Mouse (Mus musculus) lung, adult 2 months (tissue): ENCODE measurements at regions not wholly inside any gene's neighbourhood (a gene's known extent, or its start where the extent isn't known, plus 50 kb on each side); places are given as distances from the start of the nearest gene placed in this dataset.

Experiments used
- DNase-seq: peaks from one replicate; pipeline ENCODE4 v3.0.0; 2022
- H3K4me1 ChIP-seq: fragments of 200-500 bp; 2 replicates; pipeline ENCODE4 v1.6.1; 2011; ENCODE audit warnings: low read length; ENCODE audit not compliant: control insufficient read depth, insufficient read depth
- H3K4me3 ChIP-seq: fragments of 200-500 bp; replicated peaks from 2 replicates; pipeline ENCODE3; 2011; ENCODE audit warnings: low read depth, mild to moderate bottlenecking, control low read depth, low read length; ENCODE audit errors: extremely low read depth
- CTCF ChIP-seq: fragments of 200-500 bp; IDR thresholded peaks from 2 replicates; pipeline ENCODE4 v1.5.1; 2011; ENCODE audit warnings: mild to moderate bottlenecking, low read length, control low read depth; ENCODE audit not compliant: insufficient read depth
- POLR2A ChIP-seq: fragments of 200-500 bp; IDR thresholded peaks from 2 replicates; pipeline ENCODE4 v1.6.1; 2011; ENCODE audit warnings: low read depth, mild to moderate bottlenecking, control low read depth, low read length, borderline replicate concordance; ENCODE audit errors: extremely low read depth
- WGBS: fragments of 180-500 bp; shearing (Covaris S2); methylation state at CpG from one replicate; pipeline ENCODE4 v1.1.7; 2018; 5-methylcytosine and 5-hydroxymethylcytosine counted together

DNA sequence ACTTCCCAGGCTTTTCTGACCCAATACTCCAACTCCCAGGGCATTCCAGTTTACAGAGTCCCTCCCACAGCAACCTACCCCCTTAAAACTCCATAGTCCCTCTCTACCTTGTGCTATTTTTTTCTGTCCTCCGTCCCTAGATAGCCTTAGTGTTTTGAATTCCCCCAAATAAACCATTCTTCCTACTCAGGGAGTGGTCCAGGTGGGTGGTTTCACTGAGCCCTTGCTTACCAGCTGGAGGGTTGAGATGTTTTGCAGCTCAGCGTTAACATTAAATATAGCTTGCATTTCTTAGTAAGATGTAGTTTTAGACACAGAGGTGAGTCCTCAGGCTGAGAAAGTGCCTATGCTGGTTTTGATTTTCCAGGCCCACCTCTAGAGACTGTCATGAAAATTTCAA is 313.0 kb downstream of the Bmper start:
- Histone ChIP-seq H3K4me1 (no peaks in the 10 kb centered on the region), H3K4me3 (no peak overlapping the region)
- TF ChIP-seq POLR2A = no peak
- TF ChIP-seq CTCF = no peak
- no peak for DNase-seq
- 78% methylated on average over 2 of the region's 2 CpGs for WGBS

DNA sequence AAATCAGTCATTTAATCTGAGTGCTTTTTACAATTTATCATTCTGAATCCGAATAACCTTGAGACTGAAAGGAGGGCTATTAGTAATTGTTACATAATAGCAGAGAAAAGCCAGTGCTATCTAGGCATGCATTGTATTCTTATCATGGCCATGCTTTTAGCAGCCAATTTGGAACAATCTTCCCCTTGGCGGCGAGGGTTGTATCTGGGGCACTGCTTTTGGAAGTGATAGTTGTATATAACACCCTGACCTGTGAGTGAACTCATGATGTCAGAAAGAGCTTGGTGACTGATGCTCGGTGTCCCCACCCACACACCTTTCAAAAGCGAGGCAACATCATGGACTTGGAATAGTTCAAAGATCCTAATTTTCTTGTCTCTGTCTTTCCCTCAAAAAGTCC is 315.2 kb downstream of the Bmper start:
- TF ChIP-seq POLR2A (no peak), CTCF (no peak)
- Histone ChIP-seq H3K4me3 (no peak overlapping the region), H3K4me1 (no peaks in the 10 kb centered on the region)
- no peak for DNase-seq
- 39% methylated on average over 5 of the region's 5 CpGs for WGBS

DNA sequence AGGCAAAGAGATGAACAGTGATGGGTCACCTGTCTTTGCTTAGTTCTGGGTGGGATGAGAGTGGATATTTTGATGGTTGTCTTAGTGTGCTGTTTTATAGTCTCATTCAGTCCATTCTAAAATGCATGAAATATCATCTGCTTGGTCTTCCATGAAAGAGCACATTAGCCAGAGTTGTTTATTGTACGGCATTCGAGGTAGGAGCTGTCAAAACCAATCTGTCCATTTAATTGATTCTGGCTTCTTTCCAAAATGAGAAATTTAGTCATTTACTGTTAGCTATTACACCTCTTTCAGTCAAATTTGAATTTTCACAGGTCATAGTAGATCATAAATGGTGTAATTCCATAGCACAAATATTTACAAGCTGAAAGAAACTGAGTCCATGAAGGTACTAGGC is 328.8 kb downstream of the Bmper start:
- 77% methylated on average over 2 of the region's 2 CpGs for WGBS
- no peak for DNase-seq
- TF ChIP-seq POLR2A = no peak
- TF ChIP-seq CTCF = no peak
- Histone ChIP-seq H3K4me3 (no peak overlapping the region), H3K4me1 (no peaks in the 10 kb centered on the region)

DNA sequence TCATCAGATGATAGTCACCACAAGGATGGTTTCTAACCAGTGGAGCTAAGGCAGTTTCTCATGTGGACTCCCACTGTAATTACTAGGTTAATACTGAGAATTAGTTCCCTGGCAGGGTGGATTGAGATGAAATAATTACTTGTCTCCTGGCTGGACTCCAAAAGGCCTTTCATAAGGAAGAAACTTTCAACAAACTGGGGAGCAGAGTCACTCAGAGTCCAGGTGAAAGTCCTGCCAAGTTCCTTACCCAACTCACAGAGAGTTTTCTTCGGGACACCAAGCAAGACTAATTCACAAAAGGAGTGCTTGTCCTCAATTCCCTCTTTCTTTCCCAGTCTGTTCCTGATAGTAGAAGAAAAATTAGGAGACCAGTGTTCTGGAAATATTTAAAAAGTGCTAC is 330.9 kb downstream of the Bmper start:
- no peak for DNase-seq
- TF ChIP-seq POLR2A (no peak), CTCF (no peak)
- WGBS = 47% methylated on average over 1 of the region's 1 CpGs
- no peak overlapping the region for H3K4me3 ChIP-seq
- no peaks in the 10 kb centered on the region for H3K4me1 ChIP-seq

DNA sequence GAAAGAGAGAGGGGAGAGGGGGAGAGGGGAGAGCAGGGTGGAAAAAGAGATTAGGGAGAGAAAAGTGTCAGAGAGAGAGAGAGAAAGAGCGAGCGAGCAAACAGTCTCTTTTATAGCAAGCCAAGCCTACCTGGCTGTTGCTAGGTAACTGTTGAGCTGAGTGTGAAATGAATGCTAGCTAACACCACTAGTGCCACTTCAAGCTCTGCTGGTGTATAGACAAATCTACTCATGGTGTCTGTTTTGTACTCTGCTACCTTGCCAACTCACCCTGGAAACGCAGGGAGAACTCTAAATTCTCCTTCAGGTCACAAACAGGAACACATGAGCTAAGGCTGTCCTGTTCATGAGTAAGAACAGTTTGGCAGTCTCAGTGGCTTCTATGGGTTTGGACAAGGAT is 334.7 kb downstream of the Bmper start:
- H3K4me1 ChIP-seq = no peaks in the 10 kb centered on the region
- no peak overlapping the region for H3K4me3 ChIP-seq
- TF ChIP-seq POLR2A = no peak
- no peak for TF ChIP-seq CTCF
- WGBS = 66% methylated on average over 3 of the region's 3 CpGs
- DNase-seq = peak; percentile 9

DNA sequence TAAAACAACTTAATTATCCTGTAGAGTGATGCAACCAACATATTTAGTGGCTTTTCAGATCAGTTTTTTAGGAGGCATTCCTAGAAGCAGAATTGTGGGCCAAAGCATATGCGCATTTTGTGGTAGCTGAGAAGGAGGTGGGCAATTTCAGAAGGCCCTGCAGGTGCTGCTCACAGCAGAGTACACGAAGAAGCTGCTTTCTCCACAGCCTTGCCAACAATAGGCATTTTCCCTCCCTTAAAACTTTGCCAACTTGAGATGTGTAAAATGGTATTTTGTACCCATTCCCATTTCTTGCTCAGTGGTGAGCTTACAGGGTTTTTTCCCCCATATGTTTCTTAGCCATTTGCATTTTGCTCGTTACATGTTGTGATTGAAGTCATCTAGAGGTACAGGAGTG is 339.0 kb downstream of the Bmper start:
- DNase-seq = no peak
- TF ChIP-seq CTCF (no peak), POLR2A (no peak)
- H3K4me1 ChIP-seq = no peaks in the 10 kb centered on the region
- no peak overlapping the region for H3K4me3 ChIP-seq
- WGBS = 79% methylated on average over 3 of the region's 3 CpGs

DNA sequence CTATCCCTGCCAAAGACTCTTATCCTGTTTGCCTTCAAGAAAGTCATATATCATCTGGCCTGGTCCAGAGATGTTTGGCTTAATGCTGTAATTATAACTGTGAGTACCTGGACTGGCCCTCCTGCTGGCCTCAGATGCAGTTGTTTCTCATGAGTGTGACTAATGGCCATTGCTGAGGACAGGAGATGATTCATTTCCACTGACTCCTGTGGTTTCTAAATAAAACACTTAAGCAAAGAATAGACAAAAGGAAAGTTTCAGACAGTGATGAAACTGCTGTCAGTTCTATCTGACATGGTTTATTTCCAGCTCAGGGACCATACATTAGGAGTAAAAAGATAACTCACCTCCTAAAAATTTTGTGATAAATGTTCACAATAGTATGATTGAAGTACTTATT is 344.2 kb downstream of the Bmper start:
- Histone ChIP-seq H3K4me3 (no peak overlapping the region), H3K4me1 (no peaks in the 10 kb centered on the region)
- TF ChIP-seq CTCF (no peak), POLR2A (no peak)
- DNase-seq = no peak

DNA sequence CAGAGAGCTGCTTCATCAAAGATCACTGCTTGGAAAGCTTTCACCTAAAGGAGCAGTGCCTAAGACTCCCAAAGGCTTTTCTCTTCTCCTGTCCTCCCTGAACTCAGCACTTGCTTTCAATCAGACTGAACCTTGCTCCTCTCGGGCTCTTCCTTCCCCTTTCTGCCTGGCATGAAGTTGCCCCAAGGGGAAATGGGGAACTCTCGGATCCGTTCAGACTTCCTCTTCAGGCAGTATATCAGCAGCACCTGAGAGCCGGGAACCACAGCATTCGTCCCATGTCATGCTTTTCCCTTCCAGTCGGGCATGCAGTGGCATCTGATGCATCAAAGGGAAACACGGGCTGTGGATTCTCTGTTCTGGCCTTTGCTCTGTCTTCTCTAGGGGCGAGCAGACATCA is 347.3 kb downstream of the Bmper start:
- Histone ChIP-seq H3K4me1 (no peaks in the 10 kb centered on the region), H3K4me3 (no peak overlapping the region)
- 42% methylated on average over 8 of the region's 8 CpGs for WGBS
- no peak for DNase-seq
- TF ChIP-seq POLR2A (no peak), CTCF (no peak)

DNA sequence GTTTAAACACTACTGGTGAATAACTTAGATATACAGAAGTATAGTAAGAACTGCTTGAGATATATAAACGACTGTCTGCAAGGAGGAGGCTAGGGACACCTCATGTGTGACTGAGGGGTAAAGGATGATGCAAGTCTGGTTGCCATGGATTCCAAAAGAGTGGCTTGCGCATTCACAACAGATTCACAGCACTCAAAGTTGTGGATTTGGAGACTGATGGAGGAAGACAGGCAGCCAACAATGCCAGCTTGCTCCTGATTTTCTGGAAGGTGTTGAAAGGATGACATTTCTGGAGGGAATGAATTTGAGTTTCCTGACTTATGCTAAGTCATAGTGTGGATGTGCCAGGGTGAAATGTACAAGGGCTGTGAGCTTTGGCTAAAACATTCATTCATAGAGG is 353.4 kb downstream of the Bmper start:
- no peak for DNase-seq
- WGBS = 74% methylated on average over 2 of the region's 2 CpGs
- Histone ChIP-seq H3K4me1 (no peaks in the 10 kb centered on the region; the same call in 1 of the 2 replicates), H3K4me3 (no peak overlapping the region)
- TF ChIP-seq POLR2A (no peak), CTCF (no peak)

DNA sequence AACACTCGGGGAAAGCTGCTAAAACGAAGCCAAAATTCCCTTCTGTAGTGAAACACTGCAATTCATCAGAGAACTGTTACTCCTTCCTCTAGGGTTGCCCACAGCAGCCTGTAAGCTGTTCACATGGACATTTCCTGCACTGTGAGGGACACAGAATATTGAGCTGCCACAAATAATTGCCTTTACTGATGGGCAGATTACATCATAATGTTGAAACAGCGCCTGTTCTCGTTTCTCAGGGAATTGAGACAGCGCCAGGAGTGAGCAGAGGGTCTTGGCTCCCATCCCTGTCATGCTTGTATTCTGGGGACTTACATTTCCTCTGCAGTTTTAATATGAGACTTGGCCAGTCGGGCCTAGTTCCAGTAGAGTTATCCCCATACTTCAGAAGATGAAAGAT is 357.3 kb downstream of the Bmper start:
- WGBS = 44% methylated on average over 6 of the region's 6 CpGs
- no peak overlapping the region for H3K4me3 ChIP-seq
- no peak for TF ChIP-seq CTCF
- no peak for TF ChIP-seq POLR2A
- H3K4me1 ChIP-seq = no peaks in the 10 kb centered on the region; the same call in 1 of the 2 replicates
- no peak for DNase-seq
